Mouse (Mus musculus): ENCODE data around the gene Gm49711. TPM values are rescaled to one million over a fixed set of nuclear protein-coding genes. Genes with fewer than 3 reads are reported as not detected.
"Not testable (repeated sequence)": the region's sequence is repeated elsewhere in the genome, so short reads cannot be mapped to it uniquely, and the experiment has no call there.

Gm49711 gene
- total RNA-seq, 2 experiments from 2014 or later, result not detected

GRCm38 (mm10) chr16:92061586-92061985 is 3.5 kb downstream of the Gm49711 start:
- no peak for DNase-seq (ENCODE audit: low spot score in 2 of 2)

GRCm38 (mm10) chr16:92062832-92063231 is 4.7 kb downstream of the Gm49711 start:
- no peak for DNase-seq (ENCODE audit: low spot score in 2 of 2)

GRCm38 (mm10) chr16:92064801-92065200 is 6.7 kb downstream of the Gm49711 start:
- no peak for DNase-seq (ENCODE audit: low spot score in 2 of 2)

GRCm38 (mm10) chr16:92070338-92070737 is 12.2 kb downstream of the Gm49711 start:
- DNase-seq (ENCODE audit: low spot score in 2 of 2), result peak in 1 of 2 experiments; percentile 34

GRCm38 (mm10) chr16:92076797-92077196 is 18.7 kb downstream of the Gm49711 start:
- no peak for DNase-seq (ENCODE audit: low spot score in 2 of 2)

- no peak for DNase-seq (ENCODE audit: low spot score in 2 of 2)
Measured at GRCm38 (mm10) chr16:92083771-92084453, 25.8 kb downstream of the Gm49711 start.

- no peak for DNase-seq (ENCODE audit: low spot score in 2 of 2)
Measured at GRCm38 (mm10) chr16:92089225-92089624, 31.1 kb downstream of the Gm49711 start.

GRCm38 (mm10) chr16:92091876-92092275 is 33.8 kb downstream of the Gm49711 start:
- no peak for DNase-seq (ENCODE audit: low spot score in 2 of 2)

- no peak for DNase-seq (ENCODE audit: low spot score in 2 of 2)
Measured at GRCm38 (mm10) chr16:92098351-92099051, 40.4 kb downstream of the Gm49711 start.

- DNase-seq (ENCODE audit: low spot score in 2 of 2), result no peak
Measured at GRCm38 (mm10) chr16:92099598-92099997, 41.5 kb downstream of the Gm49711 start.

GRCm38 (mm10) chr16:92100111-92100510 is 42.0 kb downstream of the Gm49711 start:
- peak in 1 of 2 experiments; percentile 57 for DNase-seq (ENCODE audit: low spot score in 2 of 2)

- no peak for DNase-seq (ENCODE audit: low spot score in 2 of 2)
Measured at GRCm38 (mm10) chr16:92102115-92102514, 44.0 kb downstream of the Gm49711 start.

GRCm38 (mm10) chr16:92102931-92103330 is 44.8 kb downstream of the Gm49711 start:
- DNase-seq (ENCODE audit: low spot score in 2 of 2), result not testable (repeated sequence)

- peak in 1 of 2 experiments; percentile 44 for DNase-seq (ENCODE audit: low spot score in 2 of 2)
Measured at GRCm38 (mm10) chr16:92103572-92104331, 45.6 kb downstream of the Gm49711 start.

- no peak for DNase-seq (ENCODE audit: low spot score in 2 of 2)
Measured at GRCm38 (mm10) chr16:92104332-92104590, 46.1 kb downstream of the Gm49711 start.

GRCm38 (mm10) chr16:92104951-92105350 is 46.8 kb downstream of the Gm49711 start:
- peak in 1 of 2 experiments; percentile 51 for DNase-seq (ENCODE audit: low spot score in 2 of 2)

GRCm38 (mm10) chr16:92105631-92106030 is 47.5 kb downstream of the Gm49711 start:
- no peak for DNase-seq (ENCODE audit: low spot score in 2 of 2)

- DNase-seq (ENCODE audit: low spot score in 2 of 2), result no peak
Measured at GRCm38 (mm10) chr16:92107346-92107745, 49.2 kb downstream of the Gm49711 start.

GRCm38 (mm10) chr16:92114706-92115241 is 56.7 kb downstream of the Gm49711 start:
- no peak for DNase-seq (ENCODE audit: low spot score in 2 of 2)

GRCm38 (mm10) chr16:92115611-92116421 is 57.7 kb downstream of the Gm49711 start:
- peak; percentile 56 to 74 for DNase-seq (ENCODE audit: low spot score in 2 of 2)
